Mouse (Mus musculus): ENCODE measurements around the gene Il17rb. TPM values are rescaled to one million over a fixed set of nuclear protein-coding genes. Genes with fewer than 3 reads are reported as not detected.

Gene Il17rb
- polyA plus RNA-seq, 1 experiment from 2014 or later: 7.1 TPM

DNA sequence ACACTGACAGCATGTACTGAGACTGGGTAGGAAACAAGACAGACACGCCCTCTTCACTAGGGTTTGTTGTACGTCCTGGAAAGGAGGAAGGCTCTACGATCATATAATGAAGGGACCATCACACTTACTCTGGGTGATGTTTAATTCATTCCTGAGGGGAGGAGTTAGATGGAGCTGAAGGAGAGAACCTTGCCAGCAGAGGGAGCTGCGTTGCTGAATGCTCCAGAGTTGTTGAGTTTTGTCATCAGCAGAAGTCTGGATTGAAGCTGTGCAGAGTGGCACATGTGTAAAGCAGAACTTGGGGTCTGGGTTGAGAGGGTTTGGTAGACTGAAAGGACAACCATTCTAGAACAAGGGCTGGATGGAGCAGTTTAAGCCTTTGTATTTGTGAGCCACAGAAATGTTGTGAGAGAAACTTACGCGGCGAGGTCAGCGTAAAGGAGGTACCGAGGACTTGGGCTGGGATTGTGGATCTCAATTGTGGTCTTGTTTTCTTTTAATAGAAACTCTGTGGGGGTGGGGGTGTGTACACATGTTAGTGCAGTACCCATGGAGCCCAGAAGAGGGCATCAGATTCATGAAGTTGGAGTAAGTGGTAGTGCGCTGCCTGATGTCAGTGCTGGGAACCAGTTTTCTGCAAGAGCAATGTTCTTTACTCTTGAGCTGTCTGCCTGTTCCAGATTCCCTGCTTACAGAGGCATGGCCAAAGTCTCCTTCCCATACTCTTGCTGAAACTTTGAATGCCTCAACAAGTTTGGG lies 28.1 kb downstream of the Il17rb start:
- TF ChIP-seq EP300 (IDR thresholded peaks at IDR 0.05; ENCODE audit: low read depth) (no peak), CTCF (IDR thresholded peaks at IDR 0.05; ENCODE audit: low read depth) (peak; percentile 60)
- Histone ChIP-seq H3K27me3 (ENCODE audit: insufficient read depth, low read length) (no peaks in the 10 kb centered on the region), H3K4me2 (ENCODE audit: low read depth, low read length) (no peak overlapping the region), H3K4me3 (ENCODE audit: low read depth, low read length) (no peak overlapping the region), H3K27ac (ENCODE audit: low read depth) (no peak overlapping the region), H3K9ac (replicated peaks) (no peak overlapping the region), H3K36me3 (replicated peaks; ENCODE audit: insufficient read depth, low read length) (peaks cover 52% of the 10 kb centered on the region), H3K4me1 (ENCODE audit: insufficient read depth) (peaks cover 8% of the 10 kb centered on the region), H3K9me3 (ENCODE audit: low read length) (no peaks in the 10 kb centered on the region; the same call in 1 of the 2 replicates)
- WGBS (ENCODE audit: insufficient replicate concordance): 88% methylated on average over 10 of the region's 10 CpGs
- no peak for ATAC-seq
- peak; percentile 59 for DNase-seq

DNA sequence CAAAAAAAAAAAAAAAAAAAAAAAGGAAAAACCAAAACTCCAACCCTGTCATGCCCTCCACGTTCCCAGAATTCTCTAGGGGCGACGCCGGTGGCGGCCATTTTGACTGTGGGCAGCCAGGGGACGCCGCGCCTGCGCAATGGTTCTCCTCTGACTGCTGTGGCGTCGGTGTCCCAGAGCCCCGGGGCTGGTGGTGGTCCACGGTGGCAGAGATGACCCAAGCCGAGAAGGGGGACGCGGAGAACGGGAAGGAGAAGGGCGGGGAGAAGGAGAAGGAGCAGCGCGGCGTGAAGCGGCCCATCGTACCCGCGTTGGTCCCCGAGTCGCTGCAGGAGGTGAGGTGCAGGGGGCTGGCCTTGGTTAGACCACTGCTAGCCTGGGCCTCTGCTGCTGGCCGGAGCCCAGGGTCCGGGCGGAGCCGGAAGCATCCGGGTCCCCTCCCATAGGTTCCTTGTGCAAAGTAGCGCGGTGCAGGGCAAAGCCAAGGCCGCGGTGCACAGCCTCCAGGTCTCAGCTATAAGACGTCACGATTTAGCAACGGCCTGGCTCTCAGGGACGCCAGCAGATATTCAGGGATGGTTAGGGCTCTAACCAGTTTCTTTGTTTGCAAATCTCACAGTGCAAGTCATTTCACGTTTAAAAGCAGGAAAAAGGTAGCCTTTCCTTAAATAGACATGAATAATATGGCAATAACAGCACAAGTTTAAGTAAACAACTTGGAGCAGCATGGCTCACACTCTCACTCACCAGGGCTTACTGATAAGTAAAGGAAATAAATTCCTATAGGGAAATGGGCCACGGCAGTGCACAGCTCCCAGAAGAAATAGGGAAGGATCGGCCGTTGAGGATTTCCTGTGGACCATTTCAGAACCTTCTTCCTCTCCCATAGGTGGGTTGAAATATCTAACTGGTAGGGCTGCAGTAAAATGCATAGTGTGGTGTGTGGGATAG lies 30.2 kb downstream of the Il17rb start, which contains the start of gene Actr8:
Gene Actr8 (plus strand): TSS at position 84 of the 951 bp plus-strand sequence.
- H3K9ac ChIP-seq (replicated peaks): peak within 1 kb of the TSS; percentile 88
- peaks cover 42% of the 10 kb centered on the region for H3K36me3 ChIP-seq (replicated peaks; ENCODE audit: insufficient read depth, low read length)
- H3K27ac ChIP-seq (ENCODE audit: low read depth): peak within 1 kb of the TSS; percentile 94
- peak within 1 kb of the TSS; percentile 69 for H3K4me2 ChIP-seq (ENCODE audit: low read depth, low read length)
- DNase-seq (peak; percentile 91), ATAC-seq (peak; percentile 92)
- no peaks in the 10 kb centered on the region for H3K27me3 ChIP-seq (ENCODE audit: insufficient read depth, low read length)
- WGBS (ENCODE audit: insufficient replicate concordance): under 1% methylated on average over 40 of the region's 44 CpGs
- H3K9me3 ChIP-seq (ENCODE audit: low read length): no peaks in the 10 kb centered on the region; the same call in 1 of the 2 replicates
- H3K4me1 ChIP-seq (ENCODE audit: insufficient read depth): peaks cover 10% of the 10 kb centered on the region
- TF ChIP-seq EP300 (IDR thresholded peaks at IDR 0.05; ENCODE audit: low read depth): no peak; the same call in 1 of the 2 replicates
- peak within 1 kb of the TSS; percentile 81 for H3K4me3 ChIP-seq (ENCODE audit: low read depth, low read length)

- DNase-seq (peak; percentile 31), ATAC-seq (peak; percentile 59)
- 55% methylated on average over 6 of the region's 6 CpGs for WGBS (ENCODE audit: insufficient replicate concordance)
- Histone ChIP-seq H3K27me3 (ENCODE audit: insufficient read depth, low read length) (no peaks in the 10 kb centered on the region), H3K4me1 (ENCODE audit: insufficient read depth) (peaks cover 17% of the 10 kb centered on the region), H3K4me3 (ENCODE audit: low read depth, low read length) (no peak overlapping the region), H3K36me3 (replicated peaks; ENCODE audit: insufficient read depth, low read length) (peaks cover 43% of the 10 kb centered on the region), H3K27ac (ENCODE audit: low read depth) (peak overlapping the region; percentile 71), H3K4me2 (ENCODE audit: low read depth, low read length) (no peak overlapping the region), H3K9me3 (ENCODE audit: low read length) (no peaks in the 10 kb centered on the region; the same call in 1 of the 2 replicates), H3K9ac (replicated peaks) (no peak overlapping the region)
- TF ChIP-seq CTCF (IDR thresholded peaks at IDR 0.05; ENCODE audit: low read depth) (no peak), EP300 (IDR thresholded peaks at IDR 0.05; ENCODE audit: low read depth) (0 out of 2 replicates have a peak, but pooled peaks have one; percentile 37)
Measured at GRCm38 (mm10) chr14:29976927-29977326, 31.8 kb downstream of the Il17rb start.

DNA sequence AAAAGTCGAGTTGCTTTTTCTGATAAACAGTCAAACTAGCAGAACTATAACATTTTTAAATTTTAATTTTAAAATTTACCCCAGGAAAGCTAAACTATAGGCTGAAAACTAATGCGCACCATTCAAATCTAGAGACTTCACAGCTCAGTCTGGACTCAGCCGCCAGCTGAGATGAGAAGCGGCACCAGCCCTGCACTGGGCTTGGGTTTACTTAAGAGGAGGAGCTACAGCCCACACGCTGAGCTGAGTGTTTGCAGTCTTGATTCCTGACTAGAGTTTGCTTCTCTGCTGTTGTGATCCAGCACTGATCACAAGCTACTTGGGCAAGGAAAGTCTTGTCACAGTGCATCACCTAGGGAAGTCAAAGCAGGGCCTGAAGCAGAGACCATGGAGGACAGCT lies 36.7 kb downstream of the Il17rb start:
- H3K9me3 ChIP-seq (ENCODE audit: low read length): no peaks in the 10 kb centered on the region
- no peak for TF ChIP-seq CTCF (IDR thresholded peaks at IDR 0.05; ENCODE audit: low read depth)
- TF ChIP-seq EP300 (IDR thresholded peaks at IDR 0.05; ENCODE audit: low read depth): no peak
- peak overlapping the region; percentile 85 for H3K4me2 ChIP-seq (ENCODE audit: low read depth, low read length)
- no peaks in the 10 kb centered on the region for H3K27me3 ChIP-seq (ENCODE audit: insufficient read depth, low read length)
- H3K36me3 ChIP-seq (replicated peaks; ENCODE audit: insufficient read depth, low read length): peaks cover 44% of the 10 kb centered on the region
- no peak overlapping the region for H3K4me3 ChIP-seq (ENCODE audit: low read depth, low read length)
- ATAC-seq (no peak), DNase-seq (no peak)
- WGBS (ENCODE audit: insufficient replicate concordance): 69% methylated on average over 5 of the region's 5 CpGs
- H3K27ac ChIP-seq (ENCODE audit: low read depth): peak overlapping the region; percentile 1; the same call in 1 of the 2 replicates
- peaks cover 42% of the 10 kb centered on the region for H3K4me1 ChIP-seq (ENCODE audit: insufficient read depth)
- no peak overlapping the region for H3K9ac ChIP-seq (replicated peaks)

DNA sequence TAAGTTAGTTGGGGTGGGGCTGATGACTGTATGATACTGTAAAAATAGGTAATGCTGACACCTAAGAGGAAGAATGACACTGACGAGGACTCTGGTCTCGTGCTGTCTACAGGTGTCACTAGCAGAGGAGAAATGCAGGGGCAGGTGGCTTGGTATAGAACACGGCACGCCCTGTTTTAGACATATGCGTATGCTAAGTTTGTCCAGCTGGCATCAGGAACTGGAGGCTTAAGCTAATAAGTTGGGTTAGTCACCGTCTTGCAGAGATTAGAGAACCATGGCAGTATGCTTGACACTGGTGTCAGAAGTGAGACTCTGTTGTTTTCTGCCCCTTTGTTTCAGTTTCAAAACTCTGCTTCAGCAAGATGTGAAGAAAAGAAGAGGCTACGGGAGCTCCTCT lies 37.2 kb downstream of the Il17rb start:
- peaks cover 40% of the 10 kb centered on the region for H3K4me1 ChIP-seq (ENCODE audit: insufficient read depth)
- DNase-seq (no peak), ATAC-seq (no peak)
- peaks cover 44% of the 10 kb centered on the region for H3K36me3 ChIP-seq (replicated peaks; ENCODE audit: insufficient read depth, low read length)
- no peaks in the 10 kb centered on the region for H3K9me3 ChIP-seq (ENCODE audit: low read length)
- peak overlapping the region; percentile 1; the same call in 1 of the 2 replicates for H3K27ac ChIP-seq (ENCODE audit: low read depth)
- H3K4me3 ChIP-seq (ENCODE audit: low read depth, low read length): no peak overlapping the region
- no peak overlapping the region for H3K9ac ChIP-seq (replicated peaks)
- H3K4me2 ChIP-seq (ENCODE audit: low read depth, low read length): peak overlapping the region; percentile 85
- no peaks in the 10 kb centered on the region for H3K27me3 ChIP-seq (ENCODE audit: insufficient read depth, low read length)
- TF ChIP-seq CTCF (IDR thresholded peaks at IDR 0.05; ENCODE audit: low read depth): no peak
- TF ChIP-seq EP300 (IDR thresholded peaks at IDR 0.05; ENCODE audit: low read depth): no peak
- WGBS (ENCODE audit: insufficient replicate concordance): 86% methylated on average over 7 of the region's 7 CpGs
